Mouse (Mus musculus) MEL (cell line): ENCODE data around the gene Slc39a7. TPM values are rescaled to one million over a fixed set of nuclear protein-coding genes. Genes with fewer than 3 reads are reported as not detected.

ENCODE experiments used
- DNase-seq: peaks from one replicate; pipeline ENCODE4 v3.0.0; 2011; ENCODE audit warnings: low read depth, low spot score
- H3K27ac ChIP-seq: 2 replicates; pipeline ENCODE4 v1.5.1; 2012; ENCODE audit warnings: low read depth, mild to moderate bottlenecking, control low read depth, low read length, moderate library complexity; ENCODE audit not compliant: control insufficient read depth
- H3K27me3 ChIP-seq, 2 experiments: fragments of 150-350 bp in 1 of 2; sonication (generic) in 1 of 2; 2 replicates each; pipeline ENCODE4 v1.6.1; 2012; ENCODE audit warnings: low read length in 2 of 2, mild to moderate bottlenecking in 2 of 2, improper control_type of control experiment in 1 of 2, moderate library complexity in 1 of 2; ENCODE audit not compliant: insufficient read depth in 2 of 2, control insufficient read depth in 1 of 2
- H3K36me3 ChIP-seq, 2 experiments: 2 replicates each; pipeline ENCODE4 v1.6.1; 2012 to 2014; ENCODE audit warnings: low read length in 2 of 2, improper control_type of control experiment in 1 of 2, inconsistent platforms in 1 of 2, mild to moderate bottlenecking in 1 of 2; ENCODE audit not compliant: insufficient read depth in 2 of 2, control insufficient read depth in 1 of 2
- H3K4me1 ChIP-seq, 2 experiments: fragments of 150-350 bp in 1 of 2; sonication (generic) in 1 of 2; 2 replicates each; pipeline ENCODE4 v1.6.1; 2012; ENCODE audit warnings: low read length in 2 of 2, improper control_type of control experiment in 1 of 2, mild to moderate bottlenecking in 1 of 2; ENCODE audit not compliant: insufficient read depth in 2 of 2, control insufficient read depth in 1 of 2
- H3K4me3 ChIP-seq, 2 experiments: fragments of 150-350 bp in 1 of 2; sonication (generic) in 1 of 2; 2 replicates each; pipeline ENCODE4 v1.5.1; 2012; ENCODE audit warnings: low read depth in 2 of 2, low read length in 2 of 2, mild to moderate bottlenecking in 2 of 2, moderate library complexity in 2 of 2, control low read depth in 1 of 2, improper control_type of control experiment in 1 of 2; ENCODE audit not compliant: control insufficient read depth in 1 of 2, insufficient read depth in 1 of 2
- H3K79me2 ChIP-seq: 2 replicates; pipeline ENCODE4 v1.6.1; 2012; ENCODE audit warnings: mild to moderate bottlenecking, low read length, moderate library complexity; ENCODE audit not compliant: control insufficient read depth, poor library complexity, insufficient read depth
- H3K9ac ChIP-seq: 2 replicates; pipeline ENCODE4 v1.6.1; 2012; ENCODE audit warnings: low read depth, mild to moderate bottlenecking, control low read depth, low read length, moderate library complexity; ENCODE audit not compliant: control insufficient read depth, poor library complexity, severe bottlenecking
- H3K9me3 ChIP-seq: fragments of 150-350 bp; sonication (generic); replicated peaks from 2 replicates; pipeline ENCODE4 v1.6.1; 2012; ENCODE audit warnings: mild to moderate bottlenecking, low read length, improper control_type of control experiment, moderate library complexity; ENCODE audit not compliant: insufficient read depth
- CHD1 ChIP-seq: IDR thresholded peaks from 2 replicates; pipeline ENCODE4 v1.6.1; 2012; ENCODE audit warnings: low read depth, mild to moderate bottlenecking, inconsistent platforms, low read length, improper control_type of control experiment
- CTCF ChIP-seq, 3 experiments: IDR thresholded peaks in 2 of 3; conservative IDR thresholded peaks in 1 of 3; 2 replicates each; pipeline ENCODE4 v1.5.1; 2011 to 2012; ENCODE audit warnings: low read length in 3 of 3, low read depth in 2 of 3, mild to moderate bottlenecking in 2 of 3, improper control_type of control experiment in 1 of 3, inconsistent platforms in 1 of 3, mixed read lengths in 1 of 3, moderate library complexity in 1 of 3; ENCODE audit not compliant: control insufficient read depth in 1 of 3, insufficient read depth in 1 of 3, poor library complexity in 1 of 3, severe bottlenecking in 1 of 3
- E2F4 ChIP-seq: IDR thresholded peaks from 2 replicates; pipeline ENCODE4 v1.6.1; 2011; ENCODE audit warnings: low read depth, low read length, improper control_type of control experiment, borderline replicate concordance
- ELF1 ChIP-seq: IDR thresholded peaks from 2 replicates; pipeline ENCODE4 v1.6.1; 2014; ENCODE audit warnings: low read depth, mild to moderate bottlenecking, inconsistent platforms, low read length, improper control_type of control experiment, moderate library complexity
- ETS1 ChIP-seq: IDR thresholded peaks from 2 replicates; pipeline ENCODE4 v1.6.1; 2012; ENCODE audit warnings: low read depth, mild to moderate bottlenecking, inconsistent platforms, low read length, improper control_type of control experiment, moderate library complexity
- GABPA ChIP-seq: IDR thresholded peaks from 2 replicates; pipeline ENCODE4 v1.6.1; 2012; ENCODE audit warnings: low read depth, mild to moderate bottlenecking, inconsistent platforms, low read length, improper control_type of control experiment, moderate library complexity
- GATA1 ChIP-seq: IDR thresholded peaks from 2 replicates; pipeline ENCODE4 v1.6.1; 2011; ENCODE audit warnings: low read depth, low read length, improper control_type of control experiment
- HCFC1 ChIP-seq: IDR thresholded peaks from 2 replicates; pipeline ENCODE4 v1.6.1; 2012; ENCODE audit warnings: low read depth, mild to moderate bottlenecking, inconsistent platforms, low read length, improper control_type of control experiment, moderate library complexity
- KAT2A ChIP-seq: conservative IDR thresholded peaks from 2 replicates; pipeline ENCODE4 v1.6.1; 2012; ENCODE audit warnings: low read depth, low read length, improper control_type of control experiment, inconsistent platforms
- MAX ChIP-seq: IDR thresholded peaks from 2 replicates; pipeline ENCODE4 v1.6.1; 2011; ENCODE audit warnings: low read length, improper control_type of control experiment
- MAZ ChIP-seq: IDR thresholded peaks from 2 replicates; pipeline ENCODE4 v1.6.1; 2012; ENCODE audit warnings: low read depth, mild to moderate bottlenecking, inconsistent platforms, low read length, improper control_type of control experiment
- MEF2A ChIP-seq: IDR thresholded peaks from 2 replicates; pipeline ENCODE4 v1.6.1; 2014; ENCODE audit warnings: low read depth, mild to moderate bottlenecking, inconsistent platforms, low read length, improper control_type of control experiment; ENCODE audit not compliant: poor library complexity, insufficient replicate concordance, severe bottlenecking; ENCODE audit errors: extremely low read depth
- MXI1 ChIP-seq: IDR thresholded peaks from 2 replicates; pipeline ENCODE4 v1.6.1; 2011; ENCODE audit warnings: mild to moderate bottlenecking, low read depth, low read length, improper control_type of control experiment
- NELFE ChIP-seq: IDR thresholded peaks from 2 replicates; pipeline ENCODE4 v1.6.1; 2011; ENCODE audit warnings: low read depth, low read length, improper control_type of control experiment
- POLR2A ChIP-seq, 2 experiments: IDR thresholded peaks; 2 replicates each; pipeline ENCODE4 v1.6.1; 2011 to 2012; ENCODE audit warnings: low read length in 2 of 2, mild to moderate bottlenecking in 2 of 2, control low read depth in 1 of 2, improper control_type of control experiment in 1 of 2, low read depth in 1 of 2, moderate library complexity in 1 of 2; ENCODE audit not compliant: control insufficient read depth in 1 of 2, insufficient read depth in 1 of 2, poor library complexity in 1 of 2
- POLR2AphosphoS2 ChIP-seq: IDR thresholded peaks from 2 replicates; pipeline ENCODE4 v1.6.1; 2011; ENCODE audit warnings: low read length, improper control_type of control experiment
- RCOR1 ChIP-seq: IDR thresholded peaks from 2 replicates; pipeline ENCODE4 v1.6.1; 2012; ENCODE audit warnings: low read depth, mild to moderate bottlenecking, inconsistent platforms, low read length, improper control_type of control experiment
- SIN3A ChIP-seq: IDR thresholded peaks from 2 replicates; pipeline ENCODE4 v1.6.1; 2012; ENCODE audit warnings: low read length, improper control_type of control experiment, inconsistent platforms
- SMC3 ChIP-seq: IDR thresholded peaks from 2 replicates; pipeline ENCODE4 v1.6.1; 2011; ENCODE audit warnings: low read depth, low read length, improper control_type of control experiment
- TAL1 ChIP-seq: IDR thresholded peaks from 2 replicates; pipeline ENCODE4 v1.6.1; 2012; ENCODE audit warnings: mild to moderate bottlenecking, inconsistent platforms, low read length, moderate library complexity, mixed read lengths
- TBP ChIP-seq: IDR thresholded peaks from 2 replicates; pipeline ENCODE4 v1.8.0; 2011; ENCODE audit warnings: low read depth, low read length, improper control_type of control experiment
- UBTF ChIP-seq: IDR thresholded peaks from 2 replicates; pipeline ENCODE4 v1.6.1; 2012; ENCODE audit warnings: low read depth, mild to moderate bottlenecking, inconsistent platforms, low read length, improper control_type of control experiment, moderate library complexity, borderline replicate concordance; ENCODE audit not compliant: insufficient read depth
- USF1 ChIP-seq: IDR thresholded peaks from 2 replicates; pipeline ENCODE4 v1.6.1; 2014; ENCODE audit warnings: low read depth, mild to moderate bottlenecking, inconsistent platforms, low read length, improper control_type of control experiment, moderate library complexity
- USF2 ChIP-seq, 2 experiments: IDR thresholded peaks; 2 replicates each; pipeline ENCODE4 v1.6.1; 2011 to 2012; ENCODE audit warnings: improper control_type of control experiment in 2 of 2, low read length in 2 of 2, borderline replicate concordance in 1 of 2, inconsistent platforms in 1 of 2, low read depth in 1 of 2, mild to moderate bottlenecking in 1 of 2; ENCODE audit not compliant: insufficient read depth in 1 of 2
- ZKSCAN1 ChIP-seq: IDR thresholded peaks from 2 replicates; pipeline ENCODE4 v1.6.1; 2012; ENCODE audit warnings: low read depth, mild to moderate bottlenecking, inconsistent platforms, low read length, improper control_type of control experiment, moderate library complexity
- ZMIZ1 ChIP-seq: IDR thresholded peaks from 2 replicates; pipeline ENCODE4 v1.6.1; 2012; ENCODE audit warnings: low read depth, mild to moderate bottlenecking, inconsistent platforms, low read length, improper control_type of control experiment, moderate library complexity
- ZNF384 ChIP-seq: IDR thresholded peaks from 2 replicates; pipeline ENCODE4 v1.6.1; 2012; ENCODE audit warnings: low read depth, mild to moderate bottlenecking, inconsistent platforms, low read length, improper control_type of control experiment
- polyA plus RNA-seq, 2 experiments: library from polyadenylated mRNA; stranded (reverse) in 1 of 2; unstranded in 1 of 2; fragments of >175 nt in 1 of 2; fragments of >200 nt in 1 of 2; gene quantifications; 2 replicates each; pipeline versions ENCODE4 v1.2.1 to v1.2.4; 2012; ENCODE audit warnings: low replicate concordance in 2 of 2, low read depth in 1 of 2; ENCODE audit not compliant: insufficient read length in 2 of 2, insufficient read depth in 1 of 2, missing spikeins in 1 of 2
- total RNA-seq: library from RNA; depleted of rRNA; stranded (reverse); fragments of 300-350 nt; gene quantifications from 2 replicates; pipeline ENCODE4 v1.2.3, GENCODE M21; 2012

The Slc39a7 gene
- total and polyA plus RNA-seq, 3 experiments, result 150 to 152 TPM; not detected in 1

- Histone ChIP-seq H3K27ac (no peak overlapping the region), H3K4me1 (peaks cover 2 to 37% of the 10 kb centered on the region in 2 experiments; a peak in 3 of 4 replicates), H3K79me2 (peaks cover 50% of the 10 kb centered on the region), H3K9ac (no peak overlapping the region), H3K4me3 (no peak overlapping the region), H3K27me3 (no peaks in the 10 kb centered on the region), H3K36me3 (peaks cover 3 to 21% of the 10 kb centered on the region in 2 experiments; a peak in 3 of 4 replicates), H3K9me3 (no peaks in the 10 kb centered on the region)
- TF ChIP-seq MAX (no peak), GATA1 (no peak), GABPA (no peak), RCOR1 (no peak)
- no peak for DNase-seq
Observed at GRCm38 (mm10) chr17:34028501-34029149, 2.9 kb downstream of the Slc39a7 start.

- peak within 1 kb of the TSS; percentile 68 for H3K27ac ChIP-seq
- peak within 1 kb of the TSS; percentile 92 for H3K9ac ChIP-seq
- H3K27me3 ChIP-seq, result no peaks in the 10 kb centered on the region
- H3K79me2 ChIP-seq, result peaks cover 45% of the 10 kb centered on the region
- DNase-seq, result peak; percentile 96
- TF ChIP-seq MAZ (0 out of 2 replicates have a peak, but pooled peaks have one; percentile 50), ELF1 (no peak), NELFE (peak; percentile 61), TAL1 (no peak), SMC3 (no peak), MXI1 (peak; percentile 26; the same call in 1 of the 2 replicates), SIN3A (no peak; the same call in 1 of the 2 replicates), USF1 (peak; percentile 58), ZKSCAN1 (no peak), USF2 (IDR thresholded peaks at IDR 0.05; ENCODE audit: borderline replicate concordance in 1 of 2, insufficient read depth in 1 of 2, low read depth in 1 of 2, low read length in 2 of 2) (no peak), POLR2A (IDR thresholded peaks at IDR 0.05; ENCODE audit: control insufficient read depth in 1 of 2, insufficient read depth in 1 of 2, low read depth in 1 of 2, low read length in 2 of 2, poor library complexity in 1 of 2) (peak; percentile 79 to 86), UBTF (peak; percentile 69; the same call in 1 of the 2 replicates), MEF2A (no peak), KAT2A (no peak; the same call in 1 of the 2 replicates), TBP (peak; percentile 74; the same call in 1 of the 2 replicates), POLR2AphosphoS2 (peak; percentile 96), RCOR1 (no peak), GATA1 (no peak), CTCF (IDR thresholded peaks at IDR 0.05 in 2 of 3, conservative IDR thresholded peaks at IDR 0.05 in 1 of 3; ENCODE audit: control insufficient read depth in 1 of 3, insufficient read depth in 1 of 3, low read depth in 2 of 3, low read length in 3 of 3, poor library complexity in 1 of 3, severe bottlenecking in 1 of 3) (peak in 2 of 3 experiments; percentile 6 to 35; a peak in 3 of 6 replicates), CHD1 (no peak), ZNF384 (no peak), ETS1 (no peak), E2F4 (no peak), ZMIZ1 (peak; percentile 58; the same call in 1 of the 2 replicates), GABPA (no peak), HCFC1 (peak; percentile 70)
- no peaks in the 10 kb centered on the region for H3K9me3 ChIP-seq
- peaks cover 0 to 32% of the 10 kb centered on the region in 2 experiments; a peak in 2 of 4 replicates for H3K4me1 ChIP-seq
- H3K36me3 ChIP-seq, result peaks cover 3 to 15% of the 10 kb centered on the region in 2 experiments; a peak in 3 of 4 replicates
- H3K4me3 ChIP-seq, result peak within 1 kb of the TSS; percentile 80 to 92
Observed at GRCm38 (mm10) chr17:34027656-34028223, 3.7 kb downstream of the Slc39a7 start, which contains the start of gene H2-Ke6. Gene H2-Ke6 (minus strand): TSS chr17:34028060.
